Mouse (Mus musculus) frontal cortex, postnatal 25 days (tissue): ENCODE measurements around the gene Mast4.

Experiments
- DNase-seq, 2 experiments: peaks; one replicate each; pipeline ENCODE4 v3.0.0; 2022; ENCODE audit warnings: low spot score in 2 of 2

Mast4 gene

DNA sequence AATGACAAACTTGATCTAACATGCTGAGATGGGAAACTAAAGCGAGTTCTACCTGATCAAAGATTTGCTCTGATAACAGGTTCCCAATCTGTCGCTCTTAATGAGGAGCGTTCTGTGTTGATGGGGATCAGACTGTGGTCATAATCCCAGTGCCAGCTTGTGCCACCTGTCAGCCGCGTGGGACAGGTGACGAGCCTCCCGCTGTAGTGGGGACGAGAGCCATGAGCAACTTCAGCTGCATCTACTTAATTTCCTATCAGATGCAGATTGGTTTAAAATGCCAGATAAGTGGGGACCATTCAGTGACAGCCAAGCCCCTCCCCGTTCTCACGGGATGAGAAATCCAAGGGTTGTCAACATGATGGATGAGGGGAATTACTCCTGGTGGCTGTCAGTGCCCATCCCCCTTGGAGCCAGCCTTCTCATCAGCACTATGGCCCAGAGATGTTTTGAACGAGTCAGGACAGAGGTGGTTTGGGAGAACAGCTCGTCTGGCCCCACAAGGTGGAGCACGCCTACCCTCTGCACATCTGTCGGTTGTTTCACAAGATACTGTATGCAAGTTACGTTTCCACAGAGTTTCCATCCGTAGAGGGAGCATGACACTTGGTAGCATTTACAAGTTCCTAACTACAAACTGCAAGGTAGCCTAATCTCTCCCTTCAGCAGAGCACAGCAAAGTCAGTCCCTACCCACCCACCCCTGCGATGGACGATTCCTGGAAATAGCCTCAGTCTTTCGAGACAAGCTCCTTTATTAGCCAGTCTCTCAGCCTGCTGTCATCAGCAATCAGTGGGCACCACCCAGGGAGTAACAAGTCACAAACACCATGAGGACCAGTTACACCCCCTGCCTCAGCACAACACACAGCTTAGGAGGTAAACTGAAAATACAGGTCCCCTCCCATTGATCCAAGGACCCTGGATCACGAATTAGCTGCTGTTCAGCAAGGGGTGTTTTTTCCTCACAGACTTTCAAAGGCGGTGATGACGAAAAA is 212.2 kb downstream of the Mast4 start:
- DNase-seq = no peak

DNA sequence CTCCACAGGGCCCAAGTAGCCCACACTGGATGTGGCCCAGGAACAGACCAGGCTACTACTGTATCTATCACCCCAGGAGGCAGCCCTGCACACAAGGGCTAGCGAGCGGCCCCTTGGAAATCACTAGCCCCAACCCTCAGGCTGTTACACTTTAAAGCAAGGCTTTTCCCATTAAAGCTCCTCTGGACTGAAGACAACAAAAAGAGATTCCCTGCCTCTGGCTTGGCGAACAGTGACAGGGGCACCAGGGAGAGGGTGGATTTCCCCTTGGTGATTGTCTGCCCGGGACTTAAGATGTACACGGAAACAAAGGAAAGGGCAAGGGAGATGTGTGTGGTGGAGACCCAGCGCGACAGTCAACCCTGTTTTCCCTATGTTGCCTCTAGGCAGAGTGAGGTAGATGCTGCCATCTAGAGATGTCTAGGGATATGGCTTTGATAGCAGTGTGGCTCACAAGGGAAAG is 213.6 kb downstream of the Mast4 start:
- DNase-seq = peak in 1 of 2 experiments; percentile 21

GRCm38 (mm10) chr13:103119728-103120127 is 214.6 kb downstream of the Mast4 start:
- no peak for DNase-seq

DNA sequence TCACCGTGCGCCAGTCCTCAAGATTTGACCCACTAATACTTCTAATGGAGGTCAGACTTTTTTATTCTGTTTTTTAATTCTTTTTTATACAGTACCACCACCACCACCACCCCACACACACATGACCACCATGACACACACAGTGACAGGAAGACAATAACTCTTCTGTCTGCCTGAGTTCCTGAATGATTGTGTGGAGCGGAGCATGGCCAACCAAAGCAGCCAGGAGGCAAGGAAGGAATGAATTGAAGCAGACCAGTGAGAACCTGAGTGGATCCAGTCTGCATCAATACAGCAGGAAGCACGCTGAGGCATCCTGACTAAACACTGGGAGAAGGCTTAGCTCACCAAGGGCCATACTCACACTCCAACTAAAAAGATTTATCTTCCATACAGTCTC is 219.2 kb downstream of the Mast4 start:
- DNase-seq = no peak

DNA sequence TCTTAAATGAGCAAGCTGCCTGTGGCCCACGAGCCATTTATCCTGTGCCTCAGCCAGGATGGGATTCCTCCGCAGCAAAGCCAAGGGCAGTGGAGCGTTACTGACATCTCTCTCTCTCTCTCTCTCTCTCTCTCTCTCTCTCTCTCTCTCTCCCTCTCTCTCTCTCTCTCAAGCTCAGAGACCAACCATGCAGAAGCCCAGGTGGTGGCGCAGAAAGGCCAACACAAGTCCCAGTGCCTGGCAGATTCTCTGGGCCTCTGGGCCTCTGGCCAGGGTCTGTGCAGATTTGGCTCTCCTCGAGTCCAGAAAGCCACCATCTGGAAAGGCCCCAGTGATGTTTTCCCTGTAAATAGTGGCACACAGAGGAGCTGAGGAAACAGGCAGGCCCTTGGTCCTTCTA is 220.0 kb downstream of the Mast4 start:
- peak in 1 of 2 experiments; percentile 36 for DNase-seq

DNA sequence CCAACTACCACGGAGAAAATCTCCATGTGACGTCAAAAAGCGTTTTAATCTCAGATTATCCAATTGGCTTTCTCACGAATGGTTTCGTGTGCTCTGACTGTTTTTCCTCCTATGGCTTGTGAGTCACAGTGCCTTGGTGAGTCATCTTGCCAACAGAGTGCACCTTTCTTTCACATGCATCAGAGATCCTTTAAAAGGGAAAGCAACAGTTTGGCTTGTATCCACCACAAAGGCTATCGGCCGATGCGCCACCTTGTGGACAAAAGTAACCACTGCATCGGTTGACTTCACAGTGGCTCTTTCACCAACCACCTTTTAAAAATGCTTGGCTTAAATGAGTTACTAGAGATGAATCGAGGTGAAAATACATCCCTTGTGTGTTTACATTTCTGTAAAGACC is 224.4 kb downstream of the Mast4 start:
- DNase-seq = peak; percentile 66 to 74

- no peak for DNase-seq
Observed at GRCm38 (mm10) chr13:103107362-103107761, 226.9 kb downstream of the Mast4 start.

DNA sequence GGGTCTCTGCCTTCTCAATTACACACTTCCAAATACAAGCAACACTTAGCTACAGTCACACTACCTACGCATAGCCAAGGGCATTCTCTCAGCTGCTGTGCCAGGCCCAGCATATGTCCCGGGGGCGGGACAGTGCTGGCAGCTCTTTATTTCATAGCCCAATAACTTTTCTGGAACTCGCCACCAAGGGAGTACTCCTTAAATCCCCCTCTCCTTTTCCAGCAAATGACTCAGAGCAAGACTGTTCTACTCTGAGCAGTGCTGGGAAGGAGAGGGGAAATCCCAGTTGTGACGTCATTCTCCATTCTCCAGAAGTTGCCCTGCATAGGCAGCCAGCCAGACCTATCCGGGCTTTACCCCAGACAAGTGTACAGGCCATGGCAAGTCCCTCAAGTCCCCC is 231.7 kb downstream of the Mast4 start:
- peak; percentile 35 to 42 for DNase-seq

DNA sequence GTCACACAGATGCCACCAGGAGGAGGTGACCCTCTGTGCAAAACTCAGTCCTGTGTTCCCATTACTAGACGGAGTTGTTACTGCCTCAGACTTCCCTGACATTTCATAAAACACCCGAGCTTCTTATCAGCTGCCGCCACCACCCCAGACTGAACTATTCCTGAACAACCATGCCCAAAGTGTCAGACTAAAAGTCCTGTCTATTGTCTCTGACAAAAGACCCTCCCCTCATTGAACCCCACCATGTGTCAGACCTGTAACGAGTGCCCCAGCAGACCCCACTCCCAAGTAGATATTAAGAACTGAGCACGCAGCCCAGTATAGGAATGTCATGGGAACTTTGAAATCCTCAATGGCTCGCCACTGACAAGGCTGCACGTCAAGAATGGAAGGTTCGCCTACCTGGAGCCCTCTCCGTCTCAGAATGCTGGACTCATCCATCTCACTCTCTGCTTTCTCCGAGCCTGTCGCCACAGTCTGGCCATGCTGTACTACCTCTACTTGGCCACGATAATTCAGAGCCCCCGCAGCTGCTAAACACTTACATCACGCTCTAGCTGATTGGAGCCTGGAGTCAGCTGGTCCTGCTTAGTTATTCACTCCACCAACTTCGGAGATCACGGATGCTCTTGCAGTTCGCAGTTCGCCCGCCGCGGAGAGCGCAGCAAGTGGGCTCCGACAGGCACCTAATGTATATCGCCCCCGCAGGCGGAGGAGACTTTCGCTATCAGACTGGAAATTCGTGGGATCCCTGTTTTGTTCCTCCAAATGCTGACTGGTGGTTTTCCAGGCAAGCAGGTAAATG is 237.7 kb downstream of the Mast4 start:
- peak; percentile 52 to 63 for DNase-seq

GRCm38 (mm10) chr13:103095491-103095890 is 238.8 kb downstream of the Mast4 start:
- DNase-seq = no peak

- DNase-seq = no peak
Observed at GRCm38 (mm10) chr13:103094595-103094994, 239.7 kb downstream of the Mast4 start.

DNA sequence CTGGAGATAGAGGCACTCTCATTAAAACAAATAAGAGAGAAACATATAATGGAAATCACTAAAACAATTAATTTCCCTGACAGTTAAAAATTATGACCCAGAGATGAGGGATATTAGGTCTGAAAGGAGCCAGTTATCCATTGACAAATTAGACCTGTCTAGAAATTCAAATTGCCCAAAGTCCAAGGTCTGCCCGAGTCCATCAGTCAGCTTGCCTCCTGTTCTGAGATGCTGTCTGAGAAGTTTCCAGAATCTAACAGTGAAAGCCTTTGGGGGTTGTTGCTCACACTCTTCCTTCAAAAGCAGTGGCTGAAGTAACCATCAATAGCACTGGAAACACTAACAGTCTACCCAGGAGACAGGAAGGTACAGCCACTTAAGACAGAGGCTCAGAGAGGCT is 240.6 kb downstream of the Mast4 start:
- no peak for DNase-seq

GRCm38 (mm10) chr13:103085540-103086121 is 248.7 kb downstream of the Mast4 start:
- no peak for DNase-seq

DNA sequence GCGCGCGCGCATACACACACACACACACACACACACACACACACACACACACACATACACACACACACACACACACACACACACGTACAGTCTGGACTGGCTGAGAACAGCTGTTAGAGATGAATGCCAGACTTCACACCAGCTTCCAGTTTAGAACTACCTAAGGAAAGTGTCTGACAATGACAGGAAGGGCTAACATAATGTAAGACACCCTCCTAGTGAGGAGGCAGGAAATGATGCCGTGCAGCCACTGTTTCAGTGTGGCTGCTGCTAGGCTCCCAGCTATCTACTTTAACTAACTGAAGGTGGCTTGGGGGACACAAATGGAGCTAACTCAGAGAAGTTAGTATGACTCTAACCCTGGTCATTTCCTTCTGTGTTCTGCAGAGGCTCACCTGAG is 251.4 kb downstream of the Mast4 start:
- DNase-seq = no peak

- DNase-seq = no peak
Observed at GRCm38 (mm10) chr13:103079806-103080205, 254.5 kb downstream of the Mast4 start.

DNA sequence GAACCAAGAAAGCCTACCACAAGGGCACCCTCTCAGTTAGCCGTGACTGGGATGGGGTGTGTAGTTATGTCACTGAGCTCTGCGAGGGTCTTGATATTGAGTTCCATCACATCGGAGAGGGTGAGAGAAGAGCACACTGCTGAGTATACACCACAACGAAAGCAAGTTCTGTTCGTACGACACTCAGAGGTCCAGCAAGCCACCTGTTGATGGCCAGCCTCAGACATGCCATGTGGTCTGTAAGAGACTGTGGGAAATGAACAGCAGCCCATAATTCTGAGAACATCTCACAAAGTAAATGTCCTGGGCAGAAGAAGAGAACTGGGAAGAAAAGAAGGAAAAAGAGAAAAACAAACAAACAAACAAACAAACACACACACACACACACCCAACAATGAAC is 255.5 kb downstream of the Mast4 start:
- DNase-seq = no peak

GRCm38 (mm10) chr13:103073461-103073860 is 260.8 kb downstream of the Mast4 start:
- DNase-seq = no peak

DNA sequence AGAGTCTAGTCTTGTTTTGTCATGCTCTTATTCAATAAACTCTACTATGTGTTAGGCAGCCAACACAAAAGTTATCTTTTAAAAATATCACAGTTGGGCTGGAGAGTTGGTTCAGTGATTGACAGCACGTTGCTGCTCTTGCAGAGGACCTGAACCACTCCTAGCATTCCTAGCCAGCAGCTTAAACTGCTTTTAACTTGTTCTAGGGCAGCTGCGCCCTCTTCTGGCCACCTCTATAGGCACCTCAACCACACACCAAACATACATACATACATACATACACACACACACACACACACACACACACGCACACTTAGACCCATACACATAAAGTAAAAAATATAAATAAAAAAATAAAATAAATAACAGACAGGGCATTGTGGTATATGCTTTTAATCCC is 262.5 kb downstream of the Mast4 start:
- DNase-seq = no peak

DNA sequence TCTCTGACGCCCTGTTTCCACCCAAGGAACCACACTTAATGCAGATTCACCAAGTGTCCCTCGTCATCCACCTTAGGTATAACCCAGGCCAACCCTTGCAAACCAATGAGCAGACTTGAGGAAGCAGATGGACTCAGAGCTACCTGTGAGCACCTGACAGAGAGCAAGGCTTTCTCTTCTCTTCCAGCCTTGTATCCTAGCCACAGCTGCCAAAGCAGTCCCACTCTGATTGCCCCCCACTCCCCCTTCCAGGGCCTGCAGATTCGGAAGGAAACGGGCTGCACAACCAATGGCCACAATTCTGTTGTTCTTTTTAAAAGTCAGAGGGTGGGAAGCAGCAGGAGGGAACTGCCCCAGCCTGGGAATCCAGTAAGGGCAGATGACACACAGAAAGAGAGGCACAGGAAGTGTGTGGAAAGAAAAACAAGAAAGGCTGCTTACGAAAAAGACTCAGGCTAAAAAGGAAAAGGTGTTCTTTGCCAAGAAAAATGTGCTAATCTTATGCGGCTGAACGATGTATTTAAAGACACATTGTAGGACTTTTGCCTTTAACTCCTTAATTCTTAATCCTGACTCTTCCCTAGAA is 266.6 kb downstream of the Mast4 start:
- no peak for DNase-seq

DNA sequence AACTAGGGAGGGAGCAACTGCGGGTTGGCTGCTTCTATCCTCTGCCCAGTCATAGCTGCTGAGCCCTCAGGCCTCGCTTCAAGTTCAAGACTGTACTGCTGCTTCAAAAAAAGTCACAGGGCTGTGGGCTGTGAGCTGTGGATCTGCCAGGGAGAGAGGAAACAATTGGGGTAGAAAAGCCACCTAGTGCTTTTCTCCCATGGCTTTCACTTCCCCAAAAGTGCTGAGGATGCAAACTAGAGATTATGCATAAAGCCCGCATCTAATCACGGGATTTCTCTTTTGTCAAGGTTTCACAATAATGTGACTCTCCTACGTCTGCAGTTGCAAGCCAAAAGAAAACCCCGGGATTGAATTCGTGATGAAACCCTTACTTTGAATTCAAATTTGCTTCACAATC is 268.9 kb downstream of the Mast4 start:
- DNase-seq = no peak

GRCm38 (mm10) chr13:103061680-103062079 is 272.6 kb downstream of the Mast4 start:
- DNase-seq = no peak
